Mouse (Mus musculus): ENCODE measurements around the gene Tmem101. TPM values are rescaled to one million over a fixed set of nuclear protein-coding genes. Genes with fewer than 3 reads are reported as not detected.
A peak's percentile ranks its signal among the peaks of the same experiment; 100 is the strongest.

The Tmem101 gene
- polyA plus RNA-seq, 1 experiment from 2014 or later = 26.0 TPM

- no peaks in the 10 kb centered on the region for H3K9me3 ChIP-seq (ENCODE audit: control insufficient read depth, low read length)
- H3K27ac ChIP-seq (ENCODE audit: low read depth, low read length) = peak within 1 kb of the TSS; percentile 68
- WGBS = 1% methylated on average over 50 of the region's 50 CpGs
- peaks cover 4% of the 10 kb centered on the region; the same call in 1 of the 2 replicates for H3K36me3 ChIP-seq (ENCODE audit: control insufficient read depth, insufficient read depth, low read length)
- H3K4me2 ChIP-seq = peak within 1 kb of the TSS; percentile 84
- H3K4me1 ChIP-seq (replicated peaks; ENCODE audit: control insufficient read depth, insufficient read depth, low read length) = peaks cover 24% of the 10 kb centered on the region
- peak within 1 kb of the TSS; percentile 69 for H3K9ac ChIP-seq (ENCODE audit: low read depth, low read length)
- H3K27me3 ChIP-seq (replicated peaks; ENCODE audit: control insufficient read depth, insufficient read depth, low read length) = no peaks in the 10 kb centered on the region
- DNase-seq (ENCODE audit: low spot score) (peak; percentile 79), ATAC-seq (replicated peaks; ENCODE audit: low FRiP score) (peak; percentile 78)
- peak within 1 kb of the TSS; percentile 68 for H3K4me3 ChIP-seq (ENCODE audit: low read depth, low read length)
These were observed 33.5 kb upstream of the Tmem101 start, which contains the start of gene G6pc3 for GRCm38 (mm10) chr11:102189461-102190436. TSS of gene G6pc3 (plus strand) at chr11:102189620.

GRCm38 (mm10) chr11:102188980-102189379 is 32.8 kb upstream of the Tmem101 start:
- Histone ChIP-seq H3K9me3 (ENCODE audit: control insufficient read depth, low read length) (no peaks in the 10 kb centered on the region), H3K36me3 (ENCODE audit: control insufficient read depth, insufficient read depth, low read length) (peaks cover 4% of the 10 kb centered on the region; the same call in 1 of the 2 replicates), H3K4me3 (ENCODE audit: low read depth, low read length) (peak overlapping the region; percentile 68), H3K27ac (ENCODE audit: low read depth, low read length) (peak overlapping the region; percentile 68), H3K4me1 (replicated peaks; ENCODE audit: control insufficient read depth, insufficient read depth, low read length) (peaks cover 27% of the 10 kb centered on the region), H3K27me3 (replicated peaks; ENCODE audit: control insufficient read depth, insufficient read depth, low read length) (no peaks in the 10 kb centered on the region), H3K9ac (ENCODE audit: low read depth, low read length) (peak overlapping the region; percentile 69), H3K4me2 (peak overlapping the region; percentile 84)
- WGBS = 58% methylated on average over 6 of the region's 6 CpGs
- ATAC-seq (replicated peaks; ENCODE audit: low FRiP score) = no peak
- DNase-seq (ENCODE audit: low spot score) = no peak

GRCm38 (mm10) chr11:102186235-102186634 is 30.0 kb upstream of the Tmem101 start:
- Histone ChIP-seq H3K4me3 (ENCODE audit: low read depth, low read length) (no peak overlapping the region), H3K4me1 (replicated peaks; ENCODE audit: control insufficient read depth, insufficient read depth, low read length) (peaks cover 33% of the 10 kb centered on the region)

GRCm38 (mm10) chr11:102185677-102186076 is 29.5 kb upstream of the Tmem101 start:
- Histone ChIP-seq H3K4me1 (replicated peaks; ENCODE audit: control insufficient read depth, insufficient read depth, low read length) (peaks cover 28% of the 10 kb centered on the region), H3K9me3 (ENCODE audit: control insufficient read depth, low read length) (no peaks in the 10 kb centered on the region), H3K4me3 (ENCODE audit: low read depth, low read length) (peak overlapping the region; percentile 98), H3K36me3 (ENCODE audit: control insufficient read depth, insufficient read depth, low read length) (peaks cover 16% of the 10 kb centered on the region), H3K27me3 (replicated peaks; ENCODE audit: control insufficient read depth, insufficient read depth, low read length) (no peaks in the 10 kb centered on the region), H3K27ac (ENCODE audit: low read depth, low read length) (no peak overlapping the region), H3K9ac (ENCODE audit: low read depth, low read length) (no peak overlapping the region), H3K4me2 (peak overlapping the region; percentile 87)
- 51% methylated on average over 3 of the region's 3 CpGs for WGBS
- ATAC-seq (replicated peaks; ENCODE audit: low FRiP score) (no peak), DNase-seq (ENCODE audit: low spot score) (no peak)

More at GRCm38 (mm10) chr11:102186235-102186634, 30.0 kb upstream of the Tmem101 start:
- WGBS = 72% methylated on average over 1 of the region's 1 CpGs
- Histone ChIP-seq H3K9ac (ENCODE audit: low read depth, low read length) (no peak overlapping the region), H3K9me3 (ENCODE audit: control insufficient read depth, low read length) (no peaks in the 10 kb centered on the region), H3K27ac (ENCODE audit: low read depth, low read length) (no peak overlapping the region), H3K4me2 (peak overlapping the region; percentile 87; the same call in 1 of the 2 replicates), H3K27me3 (replicated peaks; ENCODE audit: control insufficient read depth, insufficient read depth, low read length) (no peaks in the 10 kb centered on the region), H3K36me3 (ENCODE audit: control insufficient read depth, insufficient read depth, low read length) (peaks cover 13% of the 10 kb centered on the region; the same call in 1 of the 2 replicates)
- no peak for ATAC-seq (replicated peaks; ENCODE audit: low FRiP score)
- DNase-seq (ENCODE audit: low spot score) = no peak

GRCm38 (mm10) chr11:102184646-102185495 is 28.7 kb upstream of the Tmem101 start, which contains the start of gene Lsm12:
TSS of gene Lsm12 (minus strand) at chr11:102185296.
- DNase-seq (ENCODE audit: low spot score) (peak; percentile 94), ATAC-seq (replicated peaks; ENCODE audit: low FRiP score) (peak; percentile 81)
- Histone ChIP-seq H3K36me3 (ENCODE audit: control insufficient read depth, insufficient read depth, low read length) (peaks cover 20% of the 10 kb centered on the region), H3K27me3 (replicated peaks; ENCODE audit: control insufficient read depth, insufficient read depth, low read length) (no peaks in the 10 kb centered on the region), H3K9me3 (ENCODE audit: control insufficient read depth, low read length) (no peaks in the 10 kb centered on the region), H3K4me1 (replicated peaks; ENCODE audit: control insufficient read depth, insufficient read depth, low read length) (peaks cover 26% of the 10 kb centered on the region), H3K9ac (ENCODE audit: low read depth, low read length) (peak within 1 kb of the TSS; percentile 95), H3K4me2 (peak within 1 kb of the TSS; percentile 87), H3K4me3 (ENCODE audit: low read depth, low read length) (peak within 1 kb of the TSS; percentile 98), H3K27ac (ENCODE audit: low read depth, low read length) (peak within 1 kb of the TSS; percentile 92)
- under 1% methylated on average over 70 of the region's 70 CpGs for WGBS

- Histone ChIP-seq H3K9me3 (ENCODE audit: control insufficient read depth, low read length) (no peaks in the 10 kb centered on the region), H3K36me3 (ENCODE audit: control insufficient read depth, insufficient read depth, low read length) (peaks cover 20% of the 10 kb centered on the region), H3K9ac (ENCODE audit: low read depth, low read length) (peak overlapping the region; percentile 95), H3K27ac (ENCODE audit: low read depth, low read length) (peak overlapping the region; percentile 92), H3K4me2 (peak overlapping the region; percentile 87), H3K4me1 (replicated peaks; ENCODE audit: control insufficient read depth, insufficient read depth, low read length) (peaks cover 24% of the 10 kb centered on the region), H3K27me3 (replicated peaks; ENCODE audit: control insufficient read depth, insufficient read depth, low read length) (no peaks in the 10 kb centered on the region), H3K4me3 (ENCODE audit: low read depth, low read length) (peak overlapping the region; percentile 98)
- ATAC-seq (replicated peaks; ENCODE audit: low FRiP score) (no peak), DNase-seq (ENCODE audit: low spot score) (no peak)
- WGBS = 4% methylated on average over 7 of the region's 7 CpGs
These were observed 28.0 kb upstream of the Tmem101 start for GRCm38 (mm10) chr11:102184253-102184645.

- H3K4me2 ChIP-seq = no peak overlapping the region
- H3K27me3 ChIP-seq (replicated peaks; ENCODE audit: control insufficient read depth, insufficient read depth, low read length) = no peaks in the 10 kb centered on the region
- ATAC-seq (replicated peaks; ENCODE audit: low FRiP score) = no peak
- DNase-seq (ENCODE audit: low spot score) = no peak
- no peak overlapping the region for H3K4me3 ChIP-seq (ENCODE audit: low read depth, low read length)
- no peak overlapping the region for H3K27ac ChIP-seq (ENCODE audit: low read depth, low read length)
- H3K9ac ChIP-seq (ENCODE audit: low read depth, low read length) = no peak overlapping the region
- peaks cover 29% of the 10 kb centered on the region for H3K36me3 ChIP-seq (ENCODE audit: control insufficient read depth, insufficient read depth, low read length)
- no peaks in the 10 kb centered on the region for H3K9me3 ChIP-seq (ENCODE audit: control insufficient read depth, low read length)
- peaks cover 11% of the 10 kb centered on the region for H3K4me1 ChIP-seq (replicated peaks; ENCODE audit: control insufficient read depth, insufficient read depth, low read length)
These were observed 23.6 kb upstream of the Tmem101 start for GRCm38 (mm10) chr11:102179836-102180235.

- peaks cover 32% of the 10 kb centered on the region for H3K36me3 ChIP-seq (ENCODE audit: control insufficient read depth, insufficient read depth, low read length)
- H3K9me3 ChIP-seq (ENCODE audit: control insufficient read depth, low read length) = no peaks in the 10 kb centered on the region
These were observed 12.5 kb upstream of the Tmem101 start for GRCm38 (mm10) chr11:102168689-102169088.

More at GRCm38 (mm10) chr11:102168689-102169088, 12.5 kb upstream of the Tmem101 start:
- H3K4me2 ChIP-seq = no peak overlapping the region
- H3K9ac ChIP-seq (ENCODE audit: low read depth, low read length) = no peak overlapping the region
- no peaks in the 10 kb centered on the region for H3K27me3 ChIP-seq (replicated peaks; ENCODE audit: control insufficient read depth, insufficient read depth, low read length)
- ATAC-seq (replicated peaks; ENCODE audit: low FRiP score) (no peak), DNase-seq (ENCODE audit: low spot score) (no peak)
- 85% methylated on average over 5 of the region's 5 CpGs for WGBS
- no peak overlapping the region for H3K27ac ChIP-seq (ENCODE audit: low read depth, low read length)
- H3K4me1 ChIP-seq (replicated peaks; ENCODE audit: control insufficient read depth, insufficient read depth, low read length) = 0 out of 2 replicates have a peak, but pooled peaks cover 3% of the 10 kb centered on the region
- H3K4me3 ChIP-seq (ENCODE audit: low read depth, low read length) = no peak overlapping the region

All from liver, embryonic 11.5 days (tissue).